Mouse (Mus musculus): ENCODE data around the gene Olfr1377. TPM values are rescaled to one million over a fixed set of nuclear protein-coding genes. Genes with fewer than 3 reads are reported as not detected.
"Not testable (repeated sequence)": the region's sequence is repeated elsewhere in the genome, so short reads cannot be mapped to it uniquely, and the experiment has no call there.

Olfr1377 gene
- polyA plus RNA-seq, 1 experiment from 2014 or later: not detected

DNA sequence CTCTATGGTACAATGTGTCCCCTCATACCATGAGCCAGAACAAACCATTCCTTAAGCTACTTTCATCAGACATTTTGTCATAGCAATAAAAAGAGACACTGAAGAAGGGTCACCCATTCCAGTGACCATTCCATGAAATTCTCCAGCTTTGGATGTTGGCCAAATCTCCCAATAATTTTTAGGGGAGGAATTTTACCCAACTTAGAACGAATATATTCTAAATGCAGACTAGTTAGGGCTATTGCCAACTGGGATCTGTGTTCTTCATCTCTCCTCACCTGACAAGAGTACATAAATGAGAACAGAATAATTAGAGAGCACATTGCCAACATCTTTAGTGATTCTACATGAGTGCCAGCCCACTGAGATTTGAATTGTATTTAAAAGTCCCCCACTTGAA lies 32.2 kb downstream of the Olfr1377 start, which contains the start of gene Olfr54:
Gene Olfr54, plus strand, starts transcription at position 301 of the 400 bp plus-strand sequence.
- H3K27ac ChIP-seq (replicated peaks): no peak within 1 kb of the TSS
- H3K4me3 ChIP-seq: no peak within 1 kb of the TSS
- H3K27me3 ChIP-seq (replicated peaks; ENCODE audit: low read depth, poor library complexity, severe bottlenecking): no peaks in the 10 kb centered on the region
- H3K36me3 ChIP-seq (replicated peaks): no peaks in the 10 kb centered on the region
- H3K9me3 ChIP-seq: 0 out of 2 replicates have a peak, but pooled peaks cover 3% of the 10 kb centered on the region
- no peaks in the 10 kb centered on the region for H3K4me1 ChIP-seq
- WGBS: 77% methylated on average over 1 of the region's 1 CpGs
- no peak for DNase-seq (ENCODE audit: low spot score)

- H3K4me1 ChIP-seq: no peaks in the 10 kb centered on the region
- DNase-seq (ENCODE audit: low spot score): no peak
- 0 out of 2 replicates have a peak, but pooled peaks cover under 1% of the 10 kb centered on the region for H3K9me3 ChIP-seq
- no peak overlapping the region for H3K27ac ChIP-seq (replicated peaks)
- H3K36me3 ChIP-seq (replicated peaks): no peaks in the 10 kb centered on the region
- no peak overlapping the region for H3K4me3 ChIP-seq
- H3K27me3 ChIP-seq (replicated peaks; ENCODE audit: low read depth, poor library complexity, severe bottlenecking): no peaks in the 10 kb centered on the region
- WGBS: 46% methylated on average over 2 of the region's 2 CpGs
Measured at GRCm38 (mm10) chr11:51016341-51016740, 34.6 kb downstream of the Olfr1377 start.

DNA sequence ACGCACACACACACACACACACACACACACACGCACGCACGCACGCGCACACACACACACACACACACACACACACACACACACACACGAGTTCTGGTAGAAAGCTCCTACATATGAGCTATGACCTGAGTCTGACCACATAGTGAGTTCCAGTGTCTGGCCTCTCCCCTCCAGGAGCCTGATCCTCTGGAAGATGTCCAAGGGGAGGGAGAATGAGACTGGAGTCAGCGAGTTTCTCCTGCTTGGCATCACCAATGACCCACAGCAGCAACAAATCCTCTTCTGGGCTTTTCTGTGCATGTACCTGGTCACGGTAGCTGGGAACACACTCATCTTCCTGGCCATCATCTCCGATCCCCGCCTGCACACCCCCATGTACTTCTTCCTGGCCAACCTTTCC lies 45.0 kb downstream of the Olfr1377 start:
- H3K9me3 ChIP-seq; H3K4me3 ChIP-seq; H3K27me3 ChIP-seq (replicated peaks; ENCODE audit: low read depth, poor library complexity, severe bottlenecking); H3K36me3 ChIP-seq (replicated peaks); H3K4me1 ChIP-seq; H3K27ac ChIP-seq (replicated peaks); DNase-seq (ENCODE audit: low spot score): not testable (repeated sequence)
- 84% methylated on average over 11 of the region's 11 CpGs for WGBS

GRCm38 (mm10) chr11:51029381-51029780 lies 47.6 kb downstream of the Olfr1377 start:
- not testable (repeated sequence) for H3K4me1 ChIP-seq; H3K27ac ChIP-seq (replicated peaks); H3K27me3 ChIP-seq (replicated peaks; ENCODE audit: low read depth, poor library complexity, severe bottlenecking); H3K9me3 ChIP-seq; DNase-seq (ENCODE audit: low spot score); H3K4me3 ChIP-seq; H3K36me3 ChIP-seq (replicated peaks)
- 76% methylated on average over 8 of the region's 8 CpGs for WGBS

GRCm38 (mm10) chr11:51030225-51030624 lies 48.5 kb downstream of the Olfr1377 start:
- Histone ChIP-seq H3K4me3 (no peak overlapping the region), H3K27me3 (replicated peaks; ENCODE audit: low read depth, poor library complexity, severe bottlenecking) (no peaks in the 10 kb centered on the region), H3K4me1 (no peaks in the 10 kb centered on the region), H3K36me3 (replicated peaks) (no peaks in the 10 kb centered on the region), H3K9me3 (no peaks in the 10 kb centered on the region), H3K27ac (replicated peaks) (no peak overlapping the region)
- WGBS: 85% methylated on average over 2 of the region's 2 CpGs
- no peak for DNase-seq (ENCODE audit: low spot score)

GRCm38 (mm10) chr11:51032851-51033250 lies 51.1 kb downstream of the Olfr1377 start:
- Histone ChIP-seq H3K4me3 (no peak overlapping the region), H3K9me3 (0 out of 2 replicates have a peak, but pooled peaks cover 3% of the 10 kb centered on the region), H3K27me3 (replicated peaks; ENCODE audit: low read depth, poor library complexity, severe bottlenecking) (no peaks in the 10 kb centered on the region), H3K36me3 (replicated peaks) (no peaks in the 10 kb centered on the region), H3K4me1 (no peaks in the 10 kb centered on the region), H3K27ac (replicated peaks) (no peak overlapping the region)
- peak; percentile 31 for DNase-seq (ENCODE audit: low spot score)
- WGBS: 37% methylated on average over 1 of the region's 1 CpGs

DNA sequence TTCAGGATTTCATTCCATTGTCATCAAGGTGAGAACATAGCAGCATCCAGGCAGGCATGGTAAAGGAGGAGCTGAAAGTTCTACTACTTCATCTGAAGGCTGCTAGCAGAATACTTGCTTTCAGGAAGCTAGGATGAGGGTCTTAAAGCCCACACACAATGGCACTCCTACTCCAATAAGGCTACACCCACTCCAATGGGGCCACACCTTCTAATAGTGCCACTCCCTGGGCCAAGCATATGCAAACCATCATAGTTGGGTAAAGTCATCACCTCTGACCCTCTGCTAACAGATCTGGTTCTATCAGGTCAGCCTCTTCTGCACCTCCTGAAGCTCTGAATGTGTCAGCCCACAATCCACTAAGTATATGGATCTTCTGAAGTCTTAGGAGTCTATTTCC lies 52.4 kb downstream of the Olfr1377 start:
- not testable (repeated sequence) for H3K36me3 ChIP-seq (replicated peaks); H3K27ac ChIP-seq (replicated peaks); DNase-seq (ENCODE audit: low spot score); H3K4me3 ChIP-seq; H3K9me3 ChIP-seq; H3K27me3 ChIP-seq (replicated peaks; ENCODE audit: low read depth, poor library complexity, severe bottlenecking); H3K4me1 ChIP-seq

DNA sequence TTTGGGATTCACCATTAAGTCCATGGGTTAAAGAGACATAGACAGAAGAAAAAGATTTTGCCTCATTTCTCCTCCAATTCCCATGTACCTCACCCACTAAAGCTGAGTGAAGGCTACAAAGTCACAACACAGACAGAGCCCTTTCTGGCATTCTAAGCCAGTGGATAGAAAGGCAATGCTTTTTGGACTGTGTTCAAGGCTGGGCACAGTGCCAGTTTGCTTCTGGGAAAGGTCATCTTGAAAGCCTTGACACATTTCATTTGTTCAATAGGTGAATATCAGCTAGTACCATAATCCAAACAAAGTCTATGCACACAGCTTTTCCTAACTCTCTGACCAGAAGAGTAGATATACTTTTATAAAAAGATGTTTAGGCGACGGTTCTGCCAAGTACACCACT lies 54.2 kb downstream of the Olfr1377 start:
- Histone ChIP-seq H3K27ac (replicated peaks) (no peak overlapping the region), H3K9me3 (0 out of 2 replicates have a peak, but pooled peaks cover 3% of the 10 kb centered on the region), H3K4me1 (no peaks in the 10 kb centered on the region), H3K36me3 (replicated peaks) (no peaks in the 10 kb centered on the region), H3K27me3 (replicated peaks; ENCODE audit: low read depth, poor library complexity, severe bottlenecking) (no peaks in the 10 kb centered on the region), H3K4me3 (no peak overlapping the region)
- 90% methylated on average over 2 of the region's 2 CpGs for WGBS
- DNase-seq (ENCODE audit: low spot score): no peak

Other genes starting within 250 kb of the Olfr1377 start
- 33.3 and 34.1 TPM in 2 replicates for gene Zfp354c, start 154.2 kb upstream of the Olfr1377 start, polyA plus RNA-seq (2016; fragmentation: Nextera tagmentation; extraction: Ambion mirVana)
- 0.70 and 0.96 TPM in 2 replicates for gene Zfp879, start 140.4 kb upstream of the Olfr1377 start, polyA plus RNA-seq (2016; fragmentation: Nextera tagmentation; extraction: Ambion mirVana)
- 0.06 TPM in 1 of 2 replicates, not detected in the other for gene Grm6, start 131.3 kb upstream of the Olfr1377 start, polyA plus RNA-seq (2016; fragmentation: Nextera tagmentation; extraction: Ambion mirVana)
- 13.9 and 16.2 TPM in 2 replicates for gene Zfp454, start 94.3 kb upstream of the Olfr1377 start, polyA plus RNA-seq (2016; fragmentation: Nextera tagmentation; extraction: Ambion mirVana)
- gene Zfp2, start 65.8 kb upstream of the Olfr1377 start, polyA plus RNA-seq (2016; fragmentation: Nextera tagmentation; extraction: Ambion mirVana): 21.3 and 21.6 TPM in 2 replicates
- gene Zfp354b, start 50.3 kb upstream of the Olfr1377 start, polyA plus RNA-seq (2016; fragmentation: Nextera tagmentation; extraction: Ambion mirVana): 0.75 and 0.79 TPM in 2 replicates
- gene 4933414I15Rik, start 38.2 kb upstream of the Olfr1377 start, polyA plus RNA-seq (2016; fragmentation: Nextera tagmentation; extraction: Ambion mirVana): not detected in 2 replicates
- gene Prop1, start 28.2 kb upstream of the Olfr1377 start, polyA plus RNA-seq (2016; fragmentation: Nextera tagmentation; extraction: Ambion mirVana): not detected in 2 replicates
- gene Olfr1378, start 15.4 kb upstream of the Olfr1377 start, polyA plus RNA-seq (2016; fragmentation: Nextera tagmentation; extraction: Ambion mirVana): not detected in 2 replicates
- not detected in 2 replicates for gene Olfr51, start 21.6 kb downstream of the Olfr1377 start, polyA plus RNA-seq (2016; fragmentation: Nextera tagmentation; extraction: Ambion mirVana)
- not detected in 2 replicates for gene Olfr54, start 32.3 kb downstream of the Olfr1377 start, polyA plus RNA-seq (2016; fragmentation: Nextera tagmentation; extraction: Ambion mirVana)
- not detected in 2 replicates for gene Olfr1375, start 66.1 kb downstream of the Olfr1377 start, polyA plus RNA-seq (2016; fragmentation: Nextera tagmentation; extraction: Ambion mirVana)
- gene Zfp354a, start 77.3 kb downstream of the Olfr1377 start, polyA plus RNA-seq (2016; fragmentation: Nextera tagmentation; extraction: Ambion mirVana): 7.8 and 8.6 TPM in 2 replicates
- gene Gm12569, start 238.5 kb downstream of the Olfr1377 start, polyA plus RNA-seq (2016; fragmentation: Nextera tagmentation; extraction: Ambion mirVana): not detected in 2 replicates

Measured in embryonic facial prominence, embryonic 10.5 days (tissue).